Mouse (Mus musculus) intestine, embryonic 16.5 days (tissue): Measurements from ENCODE around the gene Fzd5. TPM values are rescaled to one million over a fixed set of nuclear protein-coding genes. Genes with fewer than 3 reads are reported as not detected.
A peak's percentile ranks its signal among the peaks of the same experiment; 100 is the strongest.

Source experiments
- ATAC-seq: fragments of 200-750 bp; cut with Nextera tagmentation; 2 replicates; pipeline ENCODE4 v1.8.0; 2017; ENCODE audit warnings: moderate TSS enrichment, moderate library complexity
- H3K27ac ChIP-seq: fragments of 300-500 bp; sonication (generic); 2 replicates; pipeline ENCODE4 v1.5.1; 2014; ENCODE audit warnings: mild to moderate bottlenecking, low read length
- H3K27me3 ChIP-seq: fragments of 300-500 bp; sonication (generic); replicated peaks from 2 replicates; pipeline ENCODE4 v1.6.1; 2014; ENCODE audit warnings: low read length, control low read depth, mixed read lengths; ENCODE audit not compliant: control insufficient read depth, insufficient read depth
- H3K36me3 ChIP-seq: fragments of 300-500 bp; sonication (generic); 2 replicates; pipeline ENCODE4 v1.6.1; 2014; ENCODE audit warnings: low read length, control low read depth; ENCODE audit not compliant: control insufficient read depth, insufficient read depth
- H3K4me1 ChIP-seq: fragments of 300-500 bp; sonication (generic); 2 replicates; pipeline ENCODE4 v1.6.1; 2014; ENCODE audit warnings: low read length, control low read depth, mixed read lengths; ENCODE audit not compliant: control insufficient read depth, insufficient read depth
- H3K4me2 ChIP-seq: fragments of 300-500 bp; sonication (generic); 2 replicates; pipeline ENCODE4 v1.6.1; 2014; ENCODE audit warnings: low read depth, low read length, control low read depth
- H3K4me3 ChIP-seq: fragments of 300-500 bp; sonication (generic); 2 replicates; pipeline ENCODE4 v1.5.1; 2014; ENCODE audit warnings: mild to moderate bottlenecking, low read length
- H3K9ac ChIP-seq: fragments of 300-500 bp; sonication (generic); 2 replicates; pipeline ENCODE4 v1.6.1; 2014; ENCODE audit warnings: low read depth, low read length
- H3K9me3 ChIP-seq: fragments of 300-500 bp; sonication (generic); 2 replicates; pipeline ENCODE4 v1.6.1; 2016; ENCODE audit warnings: low read length, control low read depth; ENCODE audit not compliant: control insufficient read depth
- WGBS: fragments of 180-500 bp; shearing (Covaris S2); extraction: QIAGEN DNeasy Blood & Tissue Kit; methylation state at CpG from one replicate; pipeline ENCODE4 v1.1.7; 2014; 5-methylcytosine and 5-hydroxymethylcytosine counted together
- polyA plus RNA-seq: library from polyadenylated mRNA; unstranded; fragments of >200 nt; fragmentation: Nextera tagmentation; extraction: Ambion mirVana; gene quantifications from 2 replicates; pipeline ENCODE4 v1.2.1, GENCODE M21; 2015

Fzd5 gene
- polyA plus RNA-seq, 1 experiment from 2014 or later, result 6.1 TPM

- H3K4me2 ChIP-seq, result no peak overlapping the region
- no peak for ATAC-seq
- peaks cover 7% of the 10 kb centered on the region; the same call in 1 of the 2 replicates for H3K4me1 ChIP-seq
- H3K4me3 ChIP-seq, result no peak overlapping the region
- no peaks in the 10 kb centered on the region for H3K36me3 ChIP-seq
- no peaks in the 10 kb centered on the region for H3K27me3 ChIP-seq
- 65% methylated on average over 7 of the region's 7 CpGs for WGBS
- H3K9me3 ChIP-seq, result no peaks in the 10 kb centered on the region
- no peak overlapping the region for H3K9ac ChIP-seq
- no peak overlapping the region for H3K27ac ChIP-seq
Measured at GRCm38 (mm10) chr1:64755971-64756639, 18.6 kb upstream of the Fzd5 start.

GRCm38 (mm10) chr1:64754658-64755057 lies 17.1 kb upstream of the Fzd5 start:
- 80% methylated on average over 5 of the region's 5 CpGs for WGBS
- ATAC-seq, result peak; percentile 63
- H3K27me3 ChIP-seq, result no peaks in the 10 kb centered on the region

GRCm38 (mm10) chr1:64753668-64754067 lies 16.1 kb upstream of the Fzd5 start:
- H3K4me1 ChIP-seq, result peaks cover 7% of the 10 kb centered on the region; the same call in 1 of the 2 replicates
- H3K9ac ChIP-seq, result no peak overlapping the region
- no peak for ATAC-seq
- no peaks in the 10 kb centered on the region for H3K27me3 ChIP-seq
- no peak overlapping the region for H3K4me2 ChIP-seq
- no peak overlapping the region for H3K27ac ChIP-seq
- H3K4me3 ChIP-seq, result no peak overlapping the region
- H3K9me3 ChIP-seq, result no peaks in the 10 kb centered on the region
- no peaks in the 10 kb centered on the region for H3K36me3 ChIP-seq
- WGBS, result 69% methylated on average over 7 of the region's 7 CpGs

More at GRCm38 (mm10) chr1:64754658-64755057, 17.1 kb upstream of the Fzd5 start:
- H3K4me1 ChIP-seq, result peaks cover 7% of the 10 kb centered on the region; the same call in 1 of the 2 replicates
- no peaks in the 10 kb centered on the region for H3K36me3 ChIP-seq
- no peak overlapping the region for H3K9ac ChIP-seq
- no peak overlapping the region for H3K4me3 ChIP-seq
- no peak overlapping the region for H3K4me2 ChIP-seq
- H3K27ac ChIP-seq, result no peak overlapping the region
- no peaks in the 10 kb centered on the region for H3K9me3 ChIP-seq

GRCm38 (mm10) chr1:64753109-64753508 lies 15.6 kb upstream of the Fzd5 start:
- ATAC-seq, result no peak
- Histone ChIP-seq H3K27ac (no peak overlapping the region), H3K4me2 (no peak overlapping the region), H3K9me3 (no peaks in the 10 kb centered on the region), H3K9ac (no peak overlapping the region), H3K4me3 (no peak overlapping the region), H3K27me3 (no peaks in the 10 kb centered on the region), H3K4me1 (peaks cover 7% of the 10 kb centered on the region; the same call in 1 of the 2 replicates), H3K36me3 (no peaks in the 10 kb centered on the region)
- 70% methylated on average over 8 of the region's 8 CpGs for WGBS

DNA sequence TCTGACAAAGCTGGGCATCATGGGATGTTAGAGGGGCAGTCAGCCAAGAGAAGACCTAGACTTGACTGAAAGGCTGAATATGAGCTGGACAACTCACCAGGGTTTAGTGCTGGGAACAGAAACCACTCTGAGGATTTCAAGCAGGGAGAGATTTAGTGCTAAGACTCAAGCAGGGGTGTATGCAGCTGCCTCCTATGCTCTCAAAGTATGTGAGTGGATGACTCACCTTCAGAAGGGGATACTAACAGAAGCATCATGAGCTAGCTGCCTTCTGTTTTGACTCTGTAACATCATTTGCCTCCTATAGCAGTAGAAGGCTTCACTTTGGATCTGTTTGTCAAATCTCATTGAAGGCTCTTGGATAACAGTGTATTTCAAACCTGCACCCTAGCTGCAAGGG lies 7.1 kb upstream of the Fzd5 start:
- Histone ChIP-seq H3K27ac (no peak overlapping the region), H3K9me3 (no peaks in the 10 kb centered on the region), H3K9ac (no peak overlapping the region), H3K36me3 (no peaks in the 10 kb centered on the region), H3K4me2 (no peak overlapping the region), H3K4me3 (no peak overlapping the region), H3K4me1 (peaks cover 3% of the 10 kb centered on the region; the same call in 1 of the 2 replicates), H3K27me3 (no peaks in the 10 kb centered on the region)
- ATAC-seq, result no peak

GRCm38 (mm10) chr1:64742741-64743408 lies 5.3 kb upstream of the Fzd5 start:
- peak overlapping the region; percentile 65 for H3K27ac ChIP-seq
- 70% methylated on average over 18 of the region's 18 CpGs for WGBS
- ATAC-seq, result peak; percentile 19
- H3K4me3 ChIP-seq, result peak overlapping the region; percentile 29
- H3K36me3 ChIP-seq, result no peaks in the 10 kb centered on the region
- peak overlapping the region; percentile 37 for H3K9ac ChIP-seq
- H3K9me3 ChIP-seq, result no peaks in the 10 kb centered on the region
- peaks cover 15% of the 10 kb centered on the region; the same call in 1 of the 2 replicates for H3K4me1 ChIP-seq
- H3K4me2 ChIP-seq, result peak overlapping the region; percentile 44
- no peaks in the 10 kb centered on the region for H3K27me3 ChIP-seq

- Histone ChIP-seq H3K4me2 (peak overlapping the region; percentile 89), H3K27me3 (no peaks in the 10 kb centered on the region; the same call in 1 of the 2 replicates), H3K27ac (peak overlapping the region; percentile 96), H3K9me3 (no peaks in the 10 kb centered on the region), H3K4me1 (peaks cover 24% of the 10 kb centered on the region; the same call in 1 of the 2 replicates), H3K9ac (peak overlapping the region; percentile 72), H3K36me3 (no peaks in the 10 kb centered on the region), H3K4me3 (peak overlapping the region; percentile 90)
- under 1% methylated on average over 14 of the region's 14 CpGs for WGBS
- ATAC-seq, result peak; percentile 9; the same call in 1 of the 2 replicates
Measured at GRCm38 (mm10) chr1:64738661-64739082, 1.1 kb upstream of the Fzd5 start.

DNA sequence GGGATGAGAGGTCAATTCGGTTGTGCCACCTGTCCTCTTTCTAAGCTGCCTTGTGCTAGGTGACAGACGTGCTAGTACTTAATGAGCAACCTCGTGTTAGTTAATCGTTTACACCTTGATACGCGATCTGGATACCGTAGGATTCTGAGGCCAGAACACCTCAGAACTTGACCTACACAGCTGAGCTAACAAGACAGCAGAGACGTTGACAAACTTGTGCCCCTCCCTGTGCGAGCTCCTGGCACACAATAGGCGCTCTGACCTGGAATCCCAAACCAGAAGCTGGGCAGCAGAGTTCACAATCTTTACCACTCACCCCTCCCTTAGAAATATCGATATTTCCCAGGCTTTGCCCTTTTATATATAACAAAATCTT lies 617 bp upstream of the Fzd5 start:
- Histone ChIP-seq H3K4me3 (peak overlapping the region; percentile 90), H3K27ac (peak overlapping the region; percentile 96), H3K36me3 (no peaks in the 10 kb centered on the region), H3K9ac (peak overlapping the region; percentile 72), H3K27me3 (no peaks in the 10 kb centered on the region; the same call in 1 of the 2 replicates), H3K9me3 (no peaks in the 10 kb centered on the region), H3K4me1 (peaks cover 24% of the 10 kb centered on the region; the same call in 1 of the 2 replicates), H3K4me2 (peak overlapping the region; percentile 89)
- ATAC-seq, result peak; percentile 68
- under 1% methylated on average over 11 of the region's 11 CpGs for WGBS

DNA sequence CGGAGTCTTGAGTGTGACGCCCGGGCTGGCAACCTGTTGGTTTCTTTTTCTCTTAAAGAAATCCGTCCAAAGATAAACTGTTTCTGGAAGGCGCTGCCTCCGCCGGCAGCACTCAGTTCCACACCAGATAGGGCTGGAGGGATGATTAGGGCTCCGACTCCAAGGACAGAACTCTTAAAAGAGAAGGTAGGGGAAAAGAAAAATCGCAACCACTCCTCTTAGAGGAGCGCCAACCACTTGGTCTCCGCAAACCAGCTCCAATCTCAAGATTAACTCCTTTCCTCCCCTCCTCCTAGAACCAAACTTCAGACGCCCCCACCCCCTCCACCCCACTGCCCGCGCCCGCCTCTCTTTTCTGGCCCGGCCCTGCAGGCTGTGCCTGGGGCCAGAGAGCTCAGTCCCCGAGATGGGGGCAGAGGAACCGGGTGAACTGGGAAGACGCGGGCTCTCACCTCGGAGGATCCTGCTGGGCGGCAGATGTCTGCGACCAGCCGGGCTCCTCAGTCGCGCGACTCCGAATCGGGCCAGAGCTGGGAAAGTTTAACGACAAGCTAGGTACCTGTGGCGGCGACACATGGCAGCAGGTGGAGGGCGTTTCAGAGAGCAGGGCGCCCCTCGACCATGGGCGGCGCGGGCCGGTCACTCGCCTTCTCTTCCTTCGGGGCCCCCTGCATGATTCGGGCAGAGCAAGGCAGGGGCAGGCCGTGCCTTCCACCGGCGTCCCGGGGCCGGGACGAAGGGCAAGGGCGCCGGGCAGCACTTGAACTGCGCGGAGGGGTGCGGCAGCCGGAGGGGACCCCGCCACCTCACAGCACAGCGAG lies 660 bp downstream of the Fzd5 start:
- peak overlapping the region; percentile 88 for H3K9ac ChIP-seq
- WGBS, result under 1% methylated on average over 54 of the region's 56 CpGs
- H3K4me1 ChIP-seq, result peaks cover 27% of the 10 kb centered on the region; the same call in 1 of the 2 replicates
- peak overlapping the region; percentile 92 for H3K27ac ChIP-seq
- ATAC-seq, result no peak; the same call in 1 of the 2 replicates
- H3K27me3 ChIP-seq, result no peaks in the 10 kb centered on the region; the same call in 1 of the 2 replicates
- H3K36me3 ChIP-seq, result no peaks in the 10 kb centered on the region; the same call in 1 of the 2 replicates
- H3K4me2 ChIP-seq, result peak overlapping the region; percentile 98
- H3K9me3 ChIP-seq, result no peaks in the 10 kb centered on the region
- H3K4me3 ChIP-seq, result peak overlapping the region; percentile 90
